Mouse (Mus musculus) heart, adult 18-20 months (tissue): ENCODE measurements around the gene Prr14. TPM values are rescaled to one million over a fixed set of nuclear protein-coding genes. Genes with fewer than 3 reads are reported as not detected.
"Not testable (repeated sequence)": the region's sequence is repeated elsewhere in the genome, so short reads cannot be mapped to it uniquely, and the experiment has no call there.

Experiments
- DNase-seq, 2 experiments: peaks; one replicate each; pipeline ENCODE4 v3.0.0; 2021 to 2022; ENCODE audit warnings: mixed read lengths in 1 of 2
- total RNA-seq, 2 experiments: library from RNA; stranded (reverse); gene quantifications; 2 replicates each; pipeline ENCODE4 v1.2.3; 2021

Gene Prr14
- total RNA-seq, 2 experiments from 2014 or later = 21.1 to 22.2 TPM

DNA sequence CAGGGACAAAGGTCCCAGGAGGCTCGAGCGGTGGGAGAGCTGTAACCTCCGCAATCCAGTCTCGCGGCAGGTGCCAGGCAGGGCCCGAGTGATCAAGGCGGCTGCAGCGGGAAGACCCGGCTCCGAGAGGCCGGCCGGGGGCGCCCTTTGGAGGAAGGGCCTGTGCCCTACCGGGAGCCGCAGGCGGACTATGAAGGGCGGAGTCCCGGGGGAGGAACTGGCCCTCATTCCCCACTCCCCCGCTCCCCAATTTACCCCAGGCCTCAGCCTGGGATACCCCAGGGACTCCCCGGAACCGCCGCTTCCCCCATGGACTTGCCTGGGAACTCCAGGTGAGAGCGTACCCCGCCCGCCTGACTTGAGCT lies 12.2 kb downstream of the Prr14 start:
- DNase-seq = no peak

DNA sequence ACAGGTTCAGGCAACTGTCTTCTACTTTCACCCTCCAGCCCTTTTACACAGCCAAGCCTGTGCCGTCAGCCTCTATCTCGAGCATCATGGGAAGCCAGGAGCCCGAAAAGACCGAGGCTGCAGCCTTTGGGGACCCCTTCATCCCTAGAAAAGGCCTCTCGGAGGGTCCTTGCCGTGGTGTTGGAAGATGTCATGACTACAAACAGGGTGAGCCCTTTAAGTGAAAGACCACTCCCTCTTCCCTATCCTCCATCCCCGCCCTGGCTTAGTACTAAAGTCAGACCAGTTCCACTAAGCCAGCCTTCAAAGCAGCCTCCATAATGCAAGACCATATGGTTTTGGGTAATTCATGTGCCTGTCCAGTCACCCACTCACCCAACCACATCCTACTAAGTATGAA lies 12.6 kb downstream of the Prr14 start:
- DNase-seq = no peak

DNA sequence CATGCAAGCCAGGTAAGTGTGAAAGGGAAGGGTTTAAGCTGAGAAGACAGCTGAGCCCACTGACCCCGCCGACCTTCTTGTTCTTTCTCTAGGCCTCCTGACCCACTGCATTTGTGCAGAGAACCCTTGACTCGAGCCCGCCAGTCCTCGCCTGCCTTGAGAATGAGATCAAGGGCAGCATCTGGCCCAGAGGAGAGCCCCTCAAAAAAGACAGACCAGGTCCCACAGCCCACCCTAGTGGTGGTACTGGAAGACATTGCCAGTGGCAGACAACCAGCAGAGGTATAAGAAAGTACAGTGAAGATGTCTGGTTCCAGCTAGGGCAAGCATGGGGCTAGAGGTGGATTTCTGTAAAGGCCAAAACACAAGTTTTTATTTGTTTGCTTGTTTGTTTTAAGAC lies 14.3 kb downstream of the Prr14 start:
- DNase-seq = no peak

DNA sequence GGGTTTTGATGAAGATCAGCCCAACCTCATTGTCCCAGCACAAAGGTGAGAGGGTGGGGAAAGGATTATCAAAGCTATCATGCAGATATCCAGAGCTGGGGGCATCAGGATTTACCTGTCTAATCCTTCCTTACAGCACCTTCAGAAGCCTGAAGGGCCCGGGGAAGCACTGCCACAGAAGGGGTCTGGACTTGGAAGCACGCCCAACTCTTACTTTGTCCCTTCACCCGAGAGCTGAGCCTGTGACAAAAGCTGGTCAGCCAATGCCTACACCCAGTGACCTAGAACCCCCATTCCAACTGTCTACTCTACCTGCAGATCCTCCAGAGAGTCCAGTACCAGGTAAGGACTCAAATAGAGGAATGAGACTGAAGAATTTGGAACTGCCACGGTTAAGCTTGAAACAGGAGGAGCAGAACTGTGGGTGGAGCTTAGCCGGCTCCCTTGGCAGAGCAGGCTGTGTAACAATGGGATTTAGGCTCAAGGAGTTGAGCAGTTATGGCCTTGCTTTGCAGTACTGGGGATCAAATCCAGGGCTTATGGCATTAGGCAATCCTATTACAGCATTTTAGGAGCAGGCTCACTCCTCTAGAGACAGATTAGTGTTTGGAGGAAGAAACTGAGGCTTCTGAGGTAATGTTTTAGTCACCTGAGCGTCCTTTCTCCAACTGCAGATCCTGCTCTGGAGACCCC lies 15.1 kb downstream of the Prr14 start:
- no peak for DNase-seq

DNA sequence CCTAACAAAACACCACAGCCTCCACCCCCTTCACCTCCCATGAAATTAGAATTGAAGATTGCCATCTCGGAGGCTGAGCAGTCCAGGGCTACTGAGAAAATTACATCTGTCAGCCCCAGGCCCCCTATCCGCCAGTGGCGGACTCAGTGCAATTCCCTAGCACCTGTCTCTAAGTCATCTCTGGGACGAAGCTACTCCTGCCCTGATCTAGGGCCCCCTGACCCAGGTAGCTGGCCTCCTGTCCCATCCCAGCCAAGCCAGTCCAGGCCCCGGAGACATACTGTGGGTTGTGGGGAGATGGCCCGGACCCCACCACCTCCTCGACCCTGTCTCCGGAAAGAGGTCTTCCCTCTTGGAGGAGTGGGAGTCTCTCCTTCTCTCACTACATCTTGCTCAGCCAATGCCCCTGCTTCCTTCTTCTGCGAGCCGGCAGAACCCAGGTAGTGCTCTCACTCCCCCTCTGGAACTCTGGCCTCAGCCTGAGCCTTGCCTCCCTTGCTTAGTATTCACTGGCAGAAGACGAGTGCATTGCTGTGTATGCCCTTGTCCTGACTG lies 15.9 kb downstream of the Prr14 start:
- DNase-seq = no peak

DNA sequence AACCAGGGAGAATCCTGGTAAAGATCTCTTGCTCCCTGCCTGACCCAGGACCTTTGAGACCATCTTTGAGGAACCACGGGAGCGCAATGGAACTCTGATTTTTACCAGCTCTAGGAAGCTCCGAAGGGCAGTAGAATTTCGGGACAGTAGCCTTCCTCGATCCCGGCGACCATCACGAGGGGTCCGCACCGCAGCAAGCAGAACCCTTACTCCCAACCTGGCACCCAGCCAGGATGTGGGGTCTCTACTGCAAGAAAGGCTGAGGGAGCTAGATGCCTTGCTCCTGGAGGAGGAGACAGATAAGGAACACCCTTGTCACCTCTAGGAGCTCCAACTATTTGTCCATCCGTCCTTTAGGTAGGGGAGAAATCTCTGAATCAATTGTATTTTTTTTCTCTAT lies 16.9 kb downstream of the Prr14 start:
- no peak for DNase-seq

DNA sequence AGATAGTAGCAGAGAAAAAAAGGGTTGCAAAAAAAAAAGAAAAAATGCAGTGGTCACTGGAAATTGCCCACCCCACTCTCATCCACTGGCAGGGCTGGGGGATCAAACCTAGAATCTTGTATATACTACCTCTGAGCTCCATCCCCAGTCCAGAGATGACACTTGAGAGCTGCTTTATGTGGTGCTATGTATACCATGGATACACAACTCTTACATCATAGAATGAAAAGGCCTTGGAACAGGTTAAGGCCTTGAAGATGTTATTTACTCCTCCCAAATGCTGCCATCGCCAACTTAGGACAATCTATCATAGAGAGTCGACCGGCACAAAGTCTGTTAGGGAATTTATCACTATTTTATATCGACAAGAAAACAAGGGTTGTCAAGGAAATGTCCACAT lies 17.4 kb downstream of the Prr14 start:
- no peak for DNase-seq

DNA sequence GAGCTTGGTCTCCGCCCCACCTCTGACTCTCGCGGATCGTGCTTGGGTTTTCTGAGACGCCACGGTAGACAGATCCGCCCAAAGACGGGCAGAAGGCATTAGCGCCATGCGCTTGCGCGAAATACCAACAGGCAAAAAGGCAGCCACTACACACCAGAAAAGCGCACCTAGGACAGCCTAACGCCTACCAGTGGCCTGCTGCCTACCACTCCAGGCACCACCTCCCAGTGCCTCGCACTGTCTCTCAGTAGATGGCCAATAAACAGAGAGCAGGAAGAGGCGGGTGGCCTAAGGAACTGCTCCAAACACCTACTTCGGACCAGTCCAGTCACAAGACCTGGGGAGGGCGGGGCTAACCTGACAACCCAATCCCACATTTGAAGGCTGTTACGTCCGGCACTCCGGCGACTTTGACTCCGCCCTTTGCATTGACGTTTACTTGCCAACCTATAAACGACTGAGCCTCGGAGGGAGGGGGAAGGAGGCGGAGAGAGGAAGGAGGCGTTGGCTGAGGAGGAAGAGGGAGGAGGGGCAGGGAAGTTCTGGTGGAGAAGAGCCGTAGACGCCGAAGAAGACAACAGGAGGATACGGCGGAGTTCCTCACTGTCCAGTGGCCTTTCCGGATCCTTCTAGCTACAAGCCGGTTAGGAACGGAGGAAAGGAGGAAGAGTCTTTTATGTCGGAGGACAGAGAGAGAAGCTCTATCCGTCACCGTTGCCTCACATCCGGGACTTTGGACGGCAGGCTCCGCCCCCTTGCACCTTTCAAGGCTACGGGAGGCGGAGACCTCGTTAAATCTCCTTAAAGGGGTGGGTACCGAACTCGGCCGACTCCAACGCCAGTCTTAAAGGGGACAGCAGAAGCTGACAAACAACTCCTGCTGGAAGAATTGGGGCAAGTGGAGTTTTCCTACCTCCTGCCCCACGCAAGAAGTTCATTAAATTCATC lies 18.6 kb downstream of the Prr14 start:
- DNase-seq = peak; percentile 99 to 100

DNA sequence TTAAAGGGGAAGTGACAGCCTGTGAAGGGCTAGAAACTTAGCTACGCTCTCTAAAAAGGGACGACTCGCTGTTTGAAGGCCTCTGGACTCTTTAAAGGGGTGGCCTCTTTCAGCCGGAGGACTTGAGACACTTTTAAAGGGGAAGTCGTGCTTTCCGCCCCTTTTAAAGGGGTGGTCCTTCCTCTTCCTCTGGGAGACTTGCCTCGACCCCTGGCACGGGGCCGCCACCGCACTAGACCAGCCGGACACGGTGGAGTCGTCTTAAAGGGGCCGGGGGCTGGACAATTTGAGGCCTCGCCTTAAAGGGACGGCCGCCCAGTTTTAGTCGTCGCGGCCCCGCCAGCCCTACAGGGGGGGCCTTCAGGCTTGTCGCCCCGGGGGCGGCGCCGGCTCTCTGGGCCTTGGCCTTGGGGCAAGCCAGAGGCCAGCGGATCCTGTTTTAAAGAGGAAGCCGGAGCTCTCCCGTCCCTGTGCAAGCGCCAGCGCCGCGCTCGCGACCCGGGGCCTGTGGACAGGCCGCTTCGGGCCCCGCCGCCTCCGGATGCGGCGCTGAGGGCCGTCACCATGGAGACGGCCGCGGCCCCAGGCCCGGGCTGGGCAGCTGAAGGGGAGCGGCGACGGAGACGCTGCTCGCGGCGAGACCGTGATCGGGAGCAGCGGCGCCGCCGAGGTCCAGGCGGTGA lies 19.4 kb downstream of the Prr14 start, which contains the start of gene Fbrs:
Fbrs (plus strand) TSS at position 565 of the 683 bp plus-strand sequence.
- DNase-seq = peak; percentile 98 to 99

DNA sequence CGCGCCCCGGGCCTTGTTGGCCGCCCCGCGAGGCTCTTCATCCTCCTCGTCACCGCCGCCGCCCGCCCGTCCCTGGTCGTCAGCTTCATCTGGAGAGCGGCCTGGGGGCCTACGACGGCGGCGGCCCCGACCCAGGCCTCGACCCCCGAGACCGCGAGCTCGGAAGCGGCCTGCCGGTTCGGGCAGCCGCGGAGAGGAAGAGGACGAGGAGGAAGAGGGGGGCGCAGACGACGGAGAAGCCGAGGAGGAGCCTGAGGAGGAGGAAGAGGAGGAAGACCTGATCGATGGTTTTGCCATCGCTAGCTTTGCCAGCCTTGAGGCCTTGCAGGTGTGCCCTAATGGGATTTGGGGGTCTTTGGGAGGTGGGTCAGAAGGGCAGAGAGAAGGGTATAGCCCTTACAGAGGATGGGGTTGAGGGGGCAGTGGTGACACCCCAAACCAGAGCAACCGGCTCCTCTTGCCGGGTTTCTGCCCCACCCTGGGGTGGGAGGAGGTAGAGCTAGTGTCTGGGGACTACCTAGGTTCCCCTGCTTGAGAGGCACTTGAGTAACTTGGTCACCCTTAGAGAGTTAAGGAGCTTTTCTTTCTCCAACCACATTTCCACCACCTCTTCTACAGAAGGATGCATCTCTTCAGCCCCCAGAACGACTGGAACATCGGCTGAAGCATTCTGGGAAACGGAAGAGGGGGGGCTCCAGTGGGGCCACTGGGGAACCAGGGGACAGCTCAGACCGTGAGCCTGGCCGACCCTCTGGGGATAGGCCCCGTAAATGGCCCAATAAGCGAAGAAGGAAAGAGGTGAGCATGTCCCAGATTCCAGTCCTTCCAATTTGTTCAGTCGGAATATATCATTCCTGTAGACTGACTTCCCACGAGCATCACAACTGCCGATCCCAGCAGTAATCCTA lies 20.2 kb downstream of the Prr14 start:
- peak; percentile 49 for DNase-seq

DNA sequence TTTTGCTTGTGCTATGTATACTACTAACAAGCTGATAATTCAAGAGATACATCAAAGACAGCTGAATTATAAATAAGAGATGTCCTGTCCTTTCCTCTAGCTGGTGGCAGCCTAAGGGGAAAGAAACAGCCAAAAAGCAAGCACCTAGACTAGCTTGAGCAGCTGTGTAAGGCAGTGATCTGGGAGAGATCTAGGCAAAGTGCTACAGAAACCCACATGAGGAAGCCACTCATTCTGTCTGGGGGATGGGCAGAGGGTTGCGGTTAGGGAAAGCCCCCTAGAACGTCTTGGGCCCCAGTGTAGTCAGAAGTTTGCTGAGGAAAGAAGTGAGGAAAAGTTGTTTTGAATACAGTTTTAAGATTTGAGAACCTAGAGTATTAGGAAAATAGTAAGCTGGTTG lies 20.9 kb downstream of the Prr14 start:
- DNase-seq = peak in 1 of 2 experiments; percentile 33

DNA sequence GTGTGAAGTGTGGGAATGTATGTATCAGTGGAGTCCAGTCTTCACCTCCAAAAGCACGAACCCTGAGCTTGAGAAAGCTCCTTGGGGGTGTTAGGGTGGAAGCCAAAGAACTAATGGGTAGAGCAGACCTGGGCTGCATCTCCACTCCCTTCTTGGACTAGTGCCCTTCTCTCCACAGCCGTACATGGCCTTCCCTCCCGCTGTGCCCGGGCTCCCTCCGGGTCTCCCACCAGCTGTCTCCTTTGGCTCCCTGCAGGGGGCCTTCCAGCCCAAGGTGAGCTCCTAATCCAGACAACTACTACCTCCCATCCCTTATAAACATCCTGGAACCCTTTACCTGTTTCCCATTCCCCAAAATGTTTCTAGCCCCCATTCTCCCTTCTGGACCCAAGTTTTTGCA lies 26.0 kb downstream of the Prr14 start:
- no peak for DNase-seq

DNA sequence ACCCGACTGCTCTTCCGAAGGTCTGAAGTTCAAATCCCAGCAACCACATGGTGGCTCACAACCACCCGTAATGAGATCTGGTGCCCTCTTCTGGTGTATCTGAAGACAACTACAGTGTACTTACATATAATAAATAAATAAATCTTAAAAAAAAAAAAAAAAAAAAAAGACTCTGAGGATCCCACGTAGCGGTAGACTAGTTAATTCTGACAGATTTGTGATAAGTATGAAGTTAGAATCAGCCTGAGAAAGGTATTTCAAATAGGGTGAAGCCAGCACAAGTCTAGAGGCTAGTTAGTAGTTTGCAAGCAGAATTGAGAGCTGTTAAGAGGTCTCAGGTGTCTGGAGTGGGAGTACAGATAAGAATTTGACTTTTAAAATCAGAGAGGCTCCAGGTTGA lies 29.0 kb downstream of the Prr14 start:
- not testable (repeated sequence) for DNase-seq

DNA sequence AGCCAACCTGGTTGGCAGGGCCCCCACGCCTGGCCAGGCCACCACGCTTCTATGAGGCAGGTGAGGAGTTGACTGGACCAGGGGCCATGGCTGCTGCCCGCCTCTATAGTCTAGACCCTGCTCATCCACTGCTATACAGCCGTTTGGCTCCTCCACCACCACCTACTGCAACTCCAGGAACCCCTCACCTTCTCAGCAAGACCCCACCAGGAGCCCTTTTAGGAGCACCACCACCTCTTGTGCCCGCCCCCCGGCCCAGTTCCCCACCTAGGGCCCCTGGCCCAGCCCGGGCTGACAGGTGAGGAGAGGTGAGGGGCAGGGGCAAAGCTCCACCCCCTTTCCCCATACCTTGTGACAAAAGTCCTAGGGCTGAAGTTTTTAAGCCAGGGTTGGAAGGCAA lies 30.6 kb downstream of the Prr14 start:
- no peak for DNase-seq

DNA sequence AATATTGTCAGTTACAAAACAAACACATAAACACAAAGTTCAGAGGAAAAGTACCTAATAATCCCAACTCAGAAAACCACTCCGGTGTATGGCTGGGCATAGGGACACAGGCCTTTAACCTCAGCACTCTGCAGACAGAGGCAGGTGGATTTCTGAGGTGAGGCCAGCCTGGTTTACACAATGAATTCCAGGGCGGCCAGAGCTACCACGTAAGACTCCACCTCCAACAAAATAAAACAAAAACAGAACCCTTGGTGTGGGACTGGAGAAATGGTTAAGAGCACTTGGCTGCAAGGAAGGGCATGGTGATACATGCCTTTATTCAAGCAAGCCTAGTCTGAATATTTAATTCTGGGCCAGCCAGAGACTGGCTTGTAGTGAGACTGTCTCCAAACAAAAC lies 32.4 kb downstream of the Prr14 start:
- DNase-seq = no peak

DNA sequence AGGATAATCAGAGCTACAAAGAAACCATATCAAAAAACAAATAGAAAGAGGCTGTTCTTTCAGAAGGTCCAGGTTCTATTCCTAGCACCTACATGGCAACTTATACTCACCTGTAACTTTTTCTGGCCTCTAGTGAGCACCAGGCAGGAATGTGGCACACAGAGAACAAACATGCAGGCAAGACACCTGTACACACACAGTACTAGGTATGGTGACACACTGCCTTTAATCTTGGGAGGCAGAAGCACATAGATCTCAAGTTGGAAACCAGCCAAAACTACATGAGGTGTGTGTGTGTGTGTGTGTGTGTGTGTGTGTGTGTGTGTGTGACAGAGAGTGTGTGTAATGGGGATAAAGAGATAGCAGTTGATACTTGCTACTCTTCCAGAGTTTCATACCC lies 35.2 kb downstream of the Prr14 start:
- no peak for DNase-seq

DNA sequence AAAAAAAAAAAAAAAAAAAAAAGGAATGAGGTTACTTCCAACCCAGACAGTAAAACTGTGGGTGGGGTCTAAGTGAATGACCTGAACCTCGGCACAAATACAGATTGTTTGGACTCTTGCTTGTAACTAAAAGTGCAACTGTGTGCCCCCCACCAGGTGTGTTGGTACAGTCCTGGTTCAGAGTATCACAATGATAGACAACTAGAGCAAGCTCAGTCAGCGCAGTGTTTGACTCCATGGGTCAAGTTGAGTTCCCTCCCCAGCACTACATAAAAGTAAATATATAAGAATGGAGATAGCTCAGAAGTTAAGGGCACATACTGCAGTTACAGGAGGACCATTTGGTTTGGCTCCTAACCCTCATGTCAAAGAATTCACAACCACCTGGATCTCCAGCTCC lies 38.0 kb downstream of the Prr14 start:
- no peak for DNase-seq

DNA sequence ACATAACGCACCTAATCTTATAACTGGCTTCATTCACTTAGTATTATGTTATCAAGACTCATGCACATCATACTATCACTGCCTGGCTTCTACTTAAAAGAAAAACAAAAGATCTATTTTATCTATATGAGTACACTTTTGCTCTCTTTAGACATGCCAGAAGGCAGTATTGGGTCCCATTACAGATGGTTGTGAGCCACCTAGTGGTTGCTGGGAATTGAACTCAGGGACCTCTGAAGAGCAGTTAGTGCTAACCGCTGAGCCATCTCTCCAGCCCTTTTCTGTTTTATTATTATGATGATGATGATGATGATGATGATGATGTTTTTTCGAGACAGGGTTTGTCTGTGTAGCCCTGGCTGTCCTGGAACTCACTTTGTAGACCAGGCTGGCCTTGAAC lies 39.0 kb downstream of the Prr14 start:
- peak; percentile 45 to 50 for DNase-seq

DNA sequence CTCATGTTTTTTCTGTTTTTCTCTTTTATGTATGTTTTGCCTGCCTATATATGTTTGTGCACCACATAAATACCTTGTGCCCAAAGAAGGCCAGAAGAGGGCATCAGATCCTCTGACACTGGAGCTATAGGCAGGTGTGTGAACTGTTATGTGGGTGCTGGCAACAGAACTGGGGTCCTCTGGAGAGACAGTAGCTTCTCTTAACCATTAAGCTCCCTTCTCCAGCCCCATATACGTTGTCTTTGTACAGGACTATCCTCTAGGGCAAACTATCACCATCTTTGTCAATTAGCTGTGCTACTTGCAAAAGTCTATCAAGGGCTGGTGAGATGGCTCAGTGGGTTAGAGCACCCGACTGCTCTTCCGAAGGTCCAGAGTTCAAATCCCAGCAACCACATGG lies 48.9 kb downstream of the Prr14 start:
- DNase-seq = no peak

DNA sequence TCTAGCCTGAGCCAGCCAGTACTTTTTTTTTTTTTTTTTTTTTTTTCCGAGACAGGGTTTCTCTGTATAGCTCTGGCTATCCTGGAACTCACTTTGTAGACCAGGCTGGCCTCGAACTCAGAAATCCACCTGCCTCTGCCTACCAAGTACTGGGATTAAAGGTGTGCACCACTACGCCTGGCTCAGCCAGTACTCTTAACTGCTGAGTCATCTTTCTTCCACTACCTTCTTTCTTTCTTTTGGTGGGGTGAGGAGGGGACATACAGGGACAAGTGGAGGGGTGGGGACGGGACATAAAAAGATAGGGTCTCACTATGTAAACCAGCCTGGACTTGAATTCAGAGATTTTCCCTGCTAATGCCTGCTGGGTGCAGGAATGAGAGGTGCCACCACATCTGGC lies 50.4 kb downstream of the Prr14 start:
- DNase-seq = not testable (repeated sequence)

DNA sequence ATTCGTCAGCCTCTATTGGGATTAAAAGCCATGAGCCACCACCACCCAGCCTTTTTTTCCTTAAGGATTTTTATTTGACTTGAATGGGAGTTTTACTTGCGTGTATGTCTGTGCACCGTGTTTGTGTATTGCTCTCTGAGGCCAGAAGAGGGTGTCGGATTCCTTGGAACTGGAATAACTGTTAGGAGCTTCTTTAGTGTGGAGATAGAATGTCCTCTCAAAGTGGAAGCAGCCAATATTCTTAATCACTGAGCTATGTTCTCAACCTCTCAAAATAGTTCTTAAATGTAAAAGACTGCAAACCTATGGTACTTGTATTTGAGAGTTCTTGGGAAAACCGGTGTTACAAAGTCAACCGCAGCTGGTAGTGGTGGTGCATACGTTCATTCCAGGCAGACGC lies 51.8 kb downstream of the Prr14 start:
- no peak for DNase-seq

DNA sequence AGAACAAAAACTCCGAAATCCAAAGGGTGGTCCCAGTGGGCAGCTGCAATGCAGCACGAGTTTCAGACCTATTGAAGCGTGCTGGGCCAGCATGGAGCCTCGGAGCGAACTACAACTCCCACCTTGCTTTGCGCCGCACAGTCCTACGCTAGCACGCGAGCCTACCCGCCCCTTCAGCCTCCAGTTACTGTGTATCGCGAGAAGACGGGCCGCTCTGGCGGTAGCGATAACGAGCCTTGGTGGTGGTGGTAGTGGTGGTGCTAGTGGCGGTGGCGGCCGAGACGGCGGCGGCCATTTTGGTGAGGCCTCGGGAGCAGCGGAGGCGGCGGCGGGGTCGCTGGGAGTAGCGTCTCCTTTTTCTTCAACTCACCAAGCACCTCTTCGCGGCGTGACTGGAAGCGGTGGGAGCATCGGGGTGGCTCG lies 52.4 kb downstream of the Prr14 start, which contains the start of gene Srcap:
Srcap (plus strand) TSS at position 176 of the 423 bp plus-strand sequence.
- DNase-seq = peak; percentile 96 to 98
